Mouse (Mus musculus) midbrain, embryonic 13.5 days (tissue): Measurements from ENCODE around the gene Fes. TPM values are rescaled to one million over a fixed set of nuclear protein-coding genes. Genes with fewer than 3 reads are reported as not detected.
A peak's percentile ranks its signal among the peaks of the same experiment; 100 is the strongest.

Experiments used
- ATAC-seq: fragments of 200-750 bp; cut with Nextera tagmentation; 2 replicates; pipeline ENCODE4 v1.8.0; 2017; ENCODE audit warnings: mild to moderate bottlenecking, moderate TSS enrichment, moderate library complexity
- H3K27ac ChIP-seq: fragments of 300-500 bp; sonication (generic); 2 replicates; pipeline ENCODE4 v1.5.1; 2015; ENCODE audit warnings: inconsistent platforms, mild to moderate bottlenecking, moderate library complexity
- H3K27me3 ChIP-seq: fragments of 300-500 bp; sonication (generic); 2 replicates; pipeline ENCODE4 v1.6.1; 2015; ENCODE audit warnings: mild to moderate bottlenecking, inconsistent platforms
- H3K36me3 ChIP-seq: fragments of 300-500 bp; sonication (generic); 2 replicates; pipeline ENCODE4 v1.6.1; 2015; ENCODE audit warnings: mild to moderate bottlenecking, inconsistent platforms
- H3K4me1 ChIP-seq: fragments of 300-500 bp; sonication (generic); replicated peaks from 2 replicates; pipeline ENCODE4 v1.6.1; 2015; ENCODE audit warnings: inconsistent platforms
- H3K4me2 ChIP-seq: fragments of 300-500 bp; sonication (generic); replicated peaks from 2 replicates; pipeline ENCODE4 v1.6.1; 2015; ENCODE audit warnings: moderate library complexity, mild to moderate bottlenecking, inconsistent platforms
- H3K4me3 ChIP-seq: fragments of 300-500 bp; sonication (generic); replicated peaks from 2 replicates; pipeline ENCODE4 v1.5.1; 2015; ENCODE audit warnings: mild to moderate bottlenecking, inconsistent platforms
- H3K9ac ChIP-seq: fragments of 300-500 bp; sonication (generic); replicated peaks from 2 replicates; pipeline ENCODE4 v1.6.1; 2015; ENCODE audit warnings: mild to moderate bottlenecking, inconsistent platforms
- H3K9me3 ChIP-seq: fragments of 300-500 bp; sonication (generic); 2 replicates; pipeline ENCODE4 v1.6.1; 2016; ENCODE audit warnings: mild to moderate bottlenecking, inconsistent platforms
- WGBS: fragments of 180-500 bp; shearing (Covaris S2); methylation state at CpG from one replicate; pipeline ENCODE4 v1.1.7; 2015; 5-methylcytosine and 5-hydroxymethylcytosine counted together
- polyA plus RNA-seq: library from polyadenylated mRNA; unstranded; fragments of >200 nt; fragmentation: Nextera tagmentation; extraction: Ambion mirVana; gene quantifications from 2 replicates; pipeline ENCODE4 v1.2.1, GENCODE M21; 2015

Gene Fes
- polyA plus RNA-seq, 1 experiment from 2014 or later, result 5.0 TPM

- ATAC-seq, result no peak
- no peaks in the 10 kb centered on the region for H3K4me1 ChIP-seq
- no peak overlapping the region for H3K9ac ChIP-seq
- no peak overlapping the region for H3K4me2 ChIP-seq
- H3K36me3 ChIP-seq, result no peaks in the 10 kb centered on the region
- H3K9me3 ChIP-seq, result no peaks in the 10 kb centered on the region
- no peaks in the 10 kb centered on the region for H3K27me3 ChIP-seq
- H3K4me3 ChIP-seq, result no peak overlapping the region
- no peak overlapping the region for H3K27ac ChIP-seq
Observed at GRCm38 (mm10) chr7:80417601-80418000, 29.9 kb upstream of the Fes start.

GRCm38 (mm10) chr7:80416969-80417368 lies 29.2 kb upstream of the Fes start:
- WGBS, result 91% methylated on average over 7 of the region's 7 CpGs

GRCm38 (mm10) chr7:80414303-80414855 lies 26.6 kb upstream of the Fes start:
- H3K4me1 ChIP-seq, result no peaks in the 10 kb centered on the region
- no peak for ATAC-seq
- WGBS, result 86% methylated on average over 7 of the region's 7 CpGs

More at GRCm38 (mm10) chr7:80416969-80417368, 29.2 kb upstream of the Fes start:
- H3K9me3 ChIP-seq, result no peaks in the 10 kb centered on the region
- ATAC-seq, result no peak
- H3K36me3 ChIP-seq, result no peaks in the 10 kb centered on the region
- H3K4me2 ChIP-seq, result no peak overlapping the region
- no peaks in the 10 kb centered on the region for H3K27me3 ChIP-seq
- H3K27ac ChIP-seq, result no peak overlapping the region
- no peaks in the 10 kb centered on the region for H3K4me1 ChIP-seq
- no peak overlapping the region for H3K4me3 ChIP-seq
- H3K9ac ChIP-seq, result no peak overlapping the region

GRCm38 (mm10) chr7:80413512-80414302 lies 26.0 kb upstream of the Fes start:
- H3K27me3 ChIP-seq, result no peaks in the 10 kb centered on the region
- no peak overlapping the region for H3K4me3 ChIP-seq
- H3K4me1 ChIP-seq, result no peaks in the 10 kb centered on the region
- no peak overlapping the region for H3K9ac ChIP-seq
- H3K4me2 ChIP-seq, result no peak overlapping the region
- no peak overlapping the region for H3K27ac ChIP-seq
- no peak for ATAC-seq
- WGBS, result 80% methylated on average over 9 of the region's 9 CpGs
- H3K36me3 ChIP-seq, result no peaks in the 10 kb centered on the region
- H3K9me3 ChIP-seq, result no peaks in the 10 kb centered on the region

More at GRCm38 (mm10) chr7:80414303-80414855, 26.6 kb upstream of the Fes start:
- no peak overlapping the region for H3K4me3 ChIP-seq
- no peaks in the 10 kb centered on the region for H3K9me3 ChIP-seq
- H3K4me2 ChIP-seq, result no peak overlapping the region
- no peaks in the 10 kb centered on the region for H3K27me3 ChIP-seq
- H3K27ac ChIP-seq, result no peak overlapping the region
- no peak overlapping the region for H3K9ac ChIP-seq
- H3K36me3 ChIP-seq, result no peaks in the 10 kb centered on the region

- H3K27ac ChIP-seq, result no peak overlapping the region
- no peak overlapping the region for H3K9ac ChIP-seq
- no peaks in the 10 kb centered on the region for H3K9me3 ChIP-seq
- H3K36me3 ChIP-seq, result no peaks in the 10 kb centered on the region
- H3K4me3 ChIP-seq, result no peak overlapping the region
- no peaks in the 10 kb centered on the region for H3K27me3 ChIP-seq
- no peak for ATAC-seq
- H3K4me1 ChIP-seq, result no peaks in the 10 kb centered on the region
- no peak overlapping the region for H3K4me2 ChIP-seq
- WGBS, result 59% methylated on average over 5 of the region's 5 CpGs
Observed at GRCm38 (mm10) chr7:80412781-80413180, 25.0 kb upstream of the Fes start.

- H3K27ac ChIP-seq, result no peak overlapping the region
- no peaks in the 10 kb centered on the region for H3K27me3 ChIP-seq
- no peaks in the 10 kb centered on the region for H3K9me3 ChIP-seq
- no peak overlapping the region for H3K9ac ChIP-seq
- 76% methylated on average over 10 of the region's 10 CpGs for WGBS
- H3K36me3 ChIP-seq, result no peaks in the 10 kb centered on the region
- H3K4me3 ChIP-seq, result no peak overlapping the region
- H3K4me1 ChIP-seq, result no peaks in the 10 kb centered on the region
- H3K4me2 ChIP-seq, result no peak overlapping the region
- ATAC-seq, result no peak
Observed at GRCm38 (mm10) chr7:80412279-80412678, 24.5 kb upstream of the Fes start.

- Histone ChIP-seq H3K36me3 (no peaks in the 10 kb centered on the region), H3K4me1 (no peaks in the 10 kb centered on the region), H3K27me3 (peaks cover 7% of the 10 kb centered on the region; the same call in 1 of the 2 replicates), H3K9ac (no peak overlapping the region), H3K9me3 (no peaks in the 10 kb centered on the region), H3K27ac (no peak overlapping the region), H3K4me2 (no peak overlapping the region), H3K4me3 (no peak overlapping the region)
- ATAC-seq, result no peak
- 76% methylated on average over 9 of the region's 9 CpGs for WGBS
Observed at GRCm38 (mm10) chr7:80410380-80410779, 22.6 kb upstream of the Fes start.

- Histone ChIP-seq H3K27me3 (peaks cover 27% of the 10 kb centered on the region), H3K9me3 (no peaks in the 10 kb centered on the region), H3K4me1 (peaks cover 6% of the 10 kb centered on the region), H3K9ac (no peak overlapping the region), H3K27ac (no peak overlapping the region), H3K4me3 (no peak overlapping the region), H3K4me2 (no peak overlapping the region), H3K36me3 (no peaks in the 10 kb centered on the region)
- ATAC-seq, result no peak
- 79% methylated on average over 9 of the region's 9 CpGs for WGBS
Observed at GRCm38 (mm10) chr7:80407712-80408111, 20.0 kb upstream of the Fes start.

GRCm38 (mm10) chr7:80406186-80406585 lies 18.4 kb upstream of the Fes start:
- WGBS, result 91% methylated on average over 3 of the region's 3 CpGs
- no peak overlapping the region for H3K4me3 ChIP-seq
- no peaks in the 10 kb centered on the region for H3K36me3 ChIP-seq
- ATAC-seq, result no peak
- H3K4me1 ChIP-seq, result peaks cover 13% of the 10 kb centered on the region
- H3K9ac ChIP-seq, result no peak overlapping the region
- H3K27me3 ChIP-seq, result peaks cover 27% of the 10 kb centered on the region
- H3K9me3 ChIP-seq, result no peaks in the 10 kb centered on the region
- no peak overlapping the region for H3K4me2 ChIP-seq
- no peak overlapping the region for H3K27ac ChIP-seq

GRCm38 (mm10) chr7:80405188-80405695 lies 17.5 kb upstream of the Fes start, which contains the start of gene Furin:
Gene Furin, minus strand, starts transcription at chr7:80405436.
- Histone ChIP-seq H3K27ac (no peak within 1 kb of the TSS), H3K4me3 (no peak within 1 kb of the TSS), H3K9ac (no peak within 1 kb of the TSS), H3K4me1 (peaks cover 22% of the 10 kb centered on the region), H3K4me2 (no peak within 1 kb of the TSS), H3K9me3 (no peaks in the 10 kb centered on the region), H3K27me3 (peaks cover 27% of the 10 kb centered on the region), H3K36me3 (no peaks in the 10 kb centered on the region)
- no peak for ATAC-seq
- WGBS, result 82% methylated on average over 9 of the region's 9 CpGs

GRCm38 (mm10) chr7:80404101-80404894 lies 16.6 kb upstream of the Fes start:
- Histone ChIP-seq H3K9ac (no peak overlapping the region), H3K27me3 (peaks cover 27% of the 10 kb centered on the region), H3K9me3 (no peaks in the 10 kb centered on the region), H3K4me2 (no peak overlapping the region), H3K4me1 (peaks cover 30% of the 10 kb centered on the region), H3K4me3 (no peak overlapping the region), H3K36me3 (no peaks in the 10 kb centered on the region), H3K27ac (no peak overlapping the region)
- WGBS, result 66% methylated on average over 7 of the region's 7 CpGs
- no peak for ATAC-seq

- ATAC-seq, result no peak
- WGBS, result 66% methylated on average over 9 of the region's 9 CpGs
- H3K27me3 ChIP-seq, result peaks cover 27% of the 10 kb centered on the region
- peak overlapping the region; percentile 92 for H3K4me2 ChIP-seq
- H3K36me3 ChIP-seq, result no peaks in the 10 kb centered on the region
- no peaks in the 10 kb centered on the region for H3K9me3 ChIP-seq
- no peak overlapping the region for H3K27ac ChIP-seq
- H3K4me1 ChIP-seq, result peaks cover 36% of the 10 kb centered on the region
- H3K4me3 ChIP-seq, result peak overlapping the region; percentile 77; the same call in 1 of the 2 replicates
- H3K9ac ChIP-seq, result no peak overlapping the region
Observed at GRCm38 (mm10) chr7:80403551-80403950, 15.8 kb upstream of the Fes start.
